Mouse (Mus musculus): ENCODE data around the gene Mfsd1.

The Mfsd1 gene

DNA sequence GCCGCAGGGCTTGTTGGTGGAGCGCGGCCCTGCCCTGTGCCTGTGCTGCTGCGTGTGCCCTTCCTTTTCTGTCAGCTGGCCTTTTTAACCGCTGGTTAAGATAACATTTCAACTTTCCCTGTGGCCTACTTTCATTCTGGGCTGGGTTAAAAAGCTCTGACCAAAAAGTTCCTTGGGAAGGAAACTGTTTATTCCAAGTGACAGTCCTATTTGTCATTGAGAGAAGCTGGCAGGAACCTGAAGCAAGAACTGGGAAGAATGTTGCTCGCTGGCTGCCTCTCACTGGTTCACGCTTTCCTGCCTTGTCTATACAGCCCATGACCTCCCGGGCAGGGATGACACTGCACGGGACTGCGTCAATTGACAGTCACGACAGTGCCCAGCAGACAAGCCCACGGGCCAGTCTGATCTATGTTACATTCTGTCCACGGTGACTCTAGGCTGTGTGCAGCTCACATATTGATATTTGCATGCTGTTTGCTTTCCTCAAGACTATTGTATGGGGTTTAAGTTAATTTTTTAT is 19.1 kb downstream of the Mfsd1 start:
- DNase-seq (ENCODE audit: extremely low read depth, insufficient read length, low spot score): no peak

DNA sequence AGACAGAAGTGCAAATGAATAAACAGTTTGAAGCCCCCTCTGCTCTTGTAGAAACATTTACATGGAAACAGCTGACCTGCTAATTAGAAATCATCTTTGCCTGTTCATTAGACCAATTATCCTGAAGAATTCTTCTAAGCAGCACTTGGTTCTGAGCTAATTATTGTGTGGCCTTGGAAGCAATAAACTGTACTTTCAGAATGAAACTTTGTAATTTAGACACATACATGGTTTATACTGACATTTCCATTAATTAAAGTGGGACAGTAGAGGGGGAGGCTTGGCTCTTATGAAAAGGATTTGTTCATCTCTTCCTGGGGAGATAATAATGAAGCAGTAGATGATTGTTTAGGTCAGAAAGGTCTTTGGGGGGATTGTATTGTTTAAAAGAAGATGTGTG is 35.7 kb downstream of the Mfsd1 start:
- no peak for DNase-seq (ENCODE audit: extremely low read depth, insufficient read length, low spot score)

DNA sequence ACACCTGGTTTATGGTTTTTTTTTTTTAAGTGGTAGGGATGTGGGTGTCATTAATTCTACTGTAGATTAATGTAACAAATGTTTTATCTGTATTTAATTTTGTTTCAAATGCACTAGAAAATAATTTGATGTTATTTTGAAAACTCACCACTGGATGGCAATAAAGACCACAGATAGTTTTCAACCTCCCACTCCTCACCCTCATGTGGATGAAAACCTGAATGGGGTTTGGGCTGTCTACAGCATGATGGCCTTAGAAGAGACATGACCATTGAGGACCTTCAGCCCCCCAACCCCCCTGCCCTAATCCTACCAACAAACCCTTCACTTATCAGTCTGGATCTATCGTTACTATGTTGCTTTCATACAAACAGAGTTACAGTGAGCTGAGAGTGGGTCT is 42.1 kb downstream of the Mfsd1 start:
- DNase-seq (ENCODE audit: extremely low read depth, insufficient read length, low spot score): no peak

DNA sequence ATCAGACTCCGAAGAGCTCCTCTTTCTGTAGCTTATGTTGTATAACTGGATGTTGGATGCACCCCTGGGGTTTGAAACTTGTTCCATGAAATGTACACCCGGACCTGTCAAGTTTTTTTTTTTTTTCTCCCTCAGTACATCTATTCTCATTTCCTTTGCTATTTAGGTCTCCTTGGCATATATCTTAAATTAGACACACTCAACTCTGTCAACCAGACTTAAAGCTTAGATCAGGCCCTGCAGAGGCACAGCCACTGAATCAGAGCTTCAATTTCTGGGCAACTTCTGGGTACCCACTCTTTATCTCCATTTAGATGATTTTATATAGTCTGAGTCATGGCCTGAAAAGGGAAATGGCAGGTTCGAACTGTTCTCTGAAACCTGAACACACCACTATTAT is 60.6 kb downstream of the Mfsd1 start:
- no peak for DNase-seq (ENCODE audit: extremely low read depth, insufficient read length, low spot score)

DNA sequence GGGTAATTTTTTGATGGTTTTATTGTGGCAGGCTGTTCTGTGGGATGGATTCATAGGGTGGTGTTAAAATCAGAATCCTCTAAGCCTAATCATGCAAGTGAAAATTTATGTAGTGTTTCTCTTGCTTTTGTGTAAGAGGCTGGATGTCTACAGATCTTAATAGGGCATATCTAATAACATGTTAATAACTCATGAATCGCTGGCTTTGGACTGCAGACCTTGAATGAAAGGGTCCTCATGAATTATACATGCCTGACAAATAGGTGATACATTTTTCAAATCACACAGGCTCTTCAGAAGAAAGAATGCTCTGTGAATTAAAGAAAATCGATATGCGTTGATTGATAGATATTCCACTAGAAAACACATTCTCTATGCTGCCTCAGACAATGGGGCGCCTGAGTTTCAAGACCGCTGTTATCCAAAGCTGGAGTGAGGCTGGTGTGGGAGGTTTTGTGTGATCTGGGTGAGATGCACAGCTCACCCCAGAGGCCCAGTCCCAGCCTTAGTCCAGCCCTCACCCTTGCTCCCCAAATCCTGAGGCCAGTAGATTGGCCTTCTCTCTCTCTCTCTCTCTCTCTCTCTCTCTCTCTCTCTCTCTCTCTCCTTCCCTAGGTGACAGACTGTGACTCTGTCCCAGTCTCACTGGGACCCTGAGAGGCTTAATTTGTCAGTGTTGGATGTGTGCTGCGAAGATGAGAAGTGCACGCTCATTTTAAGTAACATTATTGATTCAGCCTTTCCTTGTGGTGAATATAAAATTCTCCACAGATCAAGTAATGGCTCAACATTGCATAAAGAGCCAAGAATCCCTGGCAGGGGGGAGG is 63.3 kb downstream of the Mfsd1 start:
- no peak for DNase-seq (ENCODE audit: extremely low read depth, insufficient read length, low spot score)

All from 3134 (cell line).